ENCODE assay signal across 7 mouse cellular contexts in genomic region chr4:32862751-32863446, GRCm38 (mm10).
DNase-seq lines count a peak whose midpoint lies in the region; ATAC-seq lines count a peak whose summit lies in the region.

No protein-coding gene starts in this region.

- no peak overlapping the region for H3K4me3 ChIP-seq in forebrain, embryonic 12.5 days (replicated peaks)
- H3K4me3 ChIP-seq in liver, embryonic 13.5 days (replicated peaks) = peak overlapping the region; percentile 40

- H3K4me1 ChIP-seq in forebrain, embryonic 12.5 days = peaks cover 51% of the 10 kb centered on the region
- H3K4me1 ChIP-seq in liver, embryonic 13.5 days (replicated peaks) = peaks cover 62% of the 10 kb centered on the region

- peak overlapping the region; percentile 21; the same call in 1 of the 2 replicates for H3K27ac ChIP-seq in forebrain, embryonic 12.5 days
- no peak overlapping the region; the same call in 1 of the 2 replicates for H3K27ac ChIP-seq in liver, embryonic 13.5 days

- peaks cover 23% of the 10 kb centered on the region; the same call in 1 of the 2 replicates for H3K27me3 ChIP-seq in forebrain, embryonic 12.5 days
- peaks cover 21% of the 10 kb centered on the region for H3K27me3 ChIP-seq in liver, embryonic 13.5 days

- H3K36me3 ChIP-seq in forebrain, embryonic 12.5 days (replicated peaks) = no peaks in the 10 kb centered on the region
- H3K36me3 ChIP-seq in liver, embryonic 13.5 days = no peaks in the 10 kb centered on the region

- peak overlapping the region; percentile 55 for H3K4me2 ChIP-seq in forebrain, embryonic 12.5 days
- H3K4me2 ChIP-seq in liver, embryonic 13.5 days = peak overlapping the region; percentile 70

- H3K9me3 ChIP-seq in forebrain, embryonic 12.5 days = no peaks in the 10 kb centered on the region
- H3K9me3 ChIP-seq in liver, embryonic 13.5 days (replicated peaks) = no peaks in the 10 kb centered on the region

- no peak for ATAC-seq in forebrain, embryonic 12.5 days (ENCODE audit: low FRiP score)
- ATAC-seq in liver, embryonic 13.5 days (ENCODE audit: low read depth) = peak; percentile 54

- DNase-seq in thymus, postnatal 14 days = peak; percentile 33
- DNase-seq in thymus, postnatal 0 days (ENCODE audit: low spot score) = no peak
- DNase-seq in liver, embryonic 13.5 days = peak; percentile 47
- DNase-seq in spleen, postnatal 36 days (ENCODE audit: low spot score in 2 of 2) = no peak
- DNase-seq in testis, postnatal 14 days (ENCODE audit: low spot score) = no peak
- DNase-seq in urinary bladder, adult 18-20 months (ENCODE audit: low spot score in 2 of 2) = no peak

- 0 out of 2 replicates have a peak overlapping the region, but pooled peaks have one; percentile 4 for H3K9ac ChIP-seq in forebrain, embryonic 12.5 days
- no peak overlapping the region for H3K9ac ChIP-seq in liver, embryonic 13.5 days

- WGBS in forebrain, embryonic 12.5 days = 49% methylated on average over 15 of the region's 15 CpGs
- 21% methylated on average over 15 of the region's 15 CpGs for WGBS in liver, embryonic 13.5 days (ENCODE audit: insufficient replicate concordance)

Comparison
In these comparisons a context has a peak if more than half of its experiments do, and no peak if none do; other contexts are left out.
1. DNase-seq: peak in thymus, postnatal 14 days (single experiment) and liver, embryonic 13.5 days (single experiment); none in thymus, postnatal 0 days (single experiment), spleen, postnatal 36 days (0 of 2), testis, postnatal 14 days (single experiment) and urinary bladder, adult 18-20 months (0 of 2).